ENCODE assay signal across 13 mouse cellular contexts in genomic region chr5:29309191-29309590, GRCm38 (mm10).
"Had no signal": no experiment of that assay in that cellular context is flagged by ENCODE, and none has a peak within 500 bp of the region (broad histone marks: within the 10 kb centered on the region; RNA-seq: fewer than 3 reads in every experiment).

No protein-coding gene starts in this region.

- H3K4me2 ChIP-seq: limb, embryonic 12.5 days; liver, embryonic 15.5 days; midbrain, embryonic 15.5 days had no signal

- H3K9me3 ChIP-seq: limb, embryonic 12.5 days; liver, embryonic 15.5 days; midbrain, embryonic 10.5 days; midbrain, embryonic 15.5 days had no signal

- H3K9ac ChIP-seq: limb, embryonic 12.5 days; liver, embryonic 15.5 days; midbrain, embryonic 15.5 days had no signal

- H3K4me1 ChIP-seq: midbrain, embryonic 10.5 days; midbrain, embryonic 15.5 days had no signal

- H3K4me3 ChIP-seq: limb, embryonic 12.5 days; liver, embryonic 15.5 days; midbrain, embryonic 10.5 days; midbrain, embryonic 15.5 days had no signal

- H3K36me3 ChIP-seq: limb, embryonic 12.5 days; liver, embryonic 15.5 days had no signal

- H3K27me3 ChIP-seq: limb, embryonic 12.5 days; liver, embryonic 15.5 days; midbrain, embryonic 15.5 days had no signal

- ATAC-seq: lung, postnatal 0 days; midbrain, embryonic 15.5 days had no signal

- H3K27ac ChIP-seq: kidney, postnatal 0 days; limb, embryonic 12.5 days; liver, embryonic 15.5 days; midbrain, embryonic 10.5 days; midbrain, embryonic 15.5 days had no signal

- DNase-seq: kidney, adult 9 months; kidney, postnatal 36 days; lung, adult 2 months; lung, postnatal 36 days; right cerebral cortex, adult 18-20 months; right cerebral cortex, postnatal 25 days; thymus, postnatal 14 days had no signal
